Mouse (Mus musculus) forebrain, embryonic 16.5 days (tissue): Measurements from ENCODE around the gene Mecom. TPM values are rescaled to one million over a fixed set of nuclear protein-coding genes. Genes with fewer than 3 reads are reported as not detected.

Experiments used
- ATAC-seq: fragments of 200-750 bp; cut with Nextera tagmentation; 2 replicates; pipeline ENCODE4 v1.8.0; 2017; ENCODE audit warnings: mild to moderate bottlenecking, moderate library complexity
- H3K27ac ChIP-seq: fragments of 300-500 bp; sonication (generic); 2 replicates; pipeline ENCODE4 v1.5.1; 2014; ENCODE audit warnings: low read length, control low read depth
- H3K27me3 ChIP-seq: fragments of 300-500 bp; sonication (generic); replicated peaks from 2 replicates; pipeline ENCODE4 v1.6.1; 2014; ENCODE audit warnings: low read length; ENCODE audit not compliant: control insufficient read depth, insufficient read depth
- H3K36me3 ChIP-seq: fragments of 300-500 bp; sonication (generic); 2 replicates; pipeline ENCODE4 v1.6.1; 2014; ENCODE audit not compliant: control insufficient read depth, insufficient read depth
- H3K4me1 ChIP-seq: fragments of 300-500 bp; sonication (generic); replicated peaks from 2 replicates; pipeline ENCODE4 v1.6.1; 2014; ENCODE audit warnings: low read length; ENCODE audit not compliant: control insufficient read depth, insufficient read depth
- H3K4me2 ChIP-seq: fragments of 300-500 bp; sonication (generic); 2 replicates; pipeline ENCODE4 v1.6.1; 2014; ENCODE audit warnings: mild to moderate bottlenecking, low read length, control low read depth
- H3K4me3 ChIP-seq: fragments of 300-500 bp; sonication (generic); replicated peaks from 2 replicates; pipeline ENCODE4 v1.5.1; 2014; ENCODE audit warnings: mild to moderate bottlenecking, low read length, control low read depth
- H3K9ac ChIP-seq: fragments of 300-500 bp; sonication (generic); replicated peaks from 2 replicates; pipeline ENCODE4 v1.6.1; 2014; ENCODE audit warnings: low read depth, low read length, control low read depth
- H3K9me3 ChIP-seq: fragments of 300-500 bp; sonication (generic); 2 replicates; pipeline ENCODE4 v1.6.1; 2016; ENCODE audit warnings: low read length; ENCODE audit not compliant: control insufficient read depth
- WGBS: fragments of 180-500 bp; shearing (Covaris S2); extraction: QIAGEN DNeasy Blood & Tissue Kit; methylation state at CpG from one replicate; pipeline ENCODE4 v1.1.7; 2014; 5-methylcytosine and 5-hydroxymethylcytosine counted together
- polyA plus RNA-seq: library from polyadenylated mRNA; unstranded; fragments of >200 nt; fragmentation: Nextera tagmentation; extraction: Ambion mirVana; gene quantifications from 2 replicates; pipeline ENCODE4 v1.2.1, GENCODE M21; 2015

The Mecom gene
- polyA plus RNA-seq, 1 experiment from 2014 or later = 2.1 TPM

- Histone ChIP-seq H3K4me3 (no peak overlapping the region), H3K4me1 (no peaks in the 10 kb centered on the region), H3K9me3 (no peaks in the 10 kb centered on the region), H3K4me2 (no peak overlapping the region), H3K27ac (no peak overlapping the region), H3K9ac (no peak overlapping the region), H3K27me3 (no peaks in the 10 kb centered on the region), H3K36me3 (no peaks in the 10 kb centered on the region)
- no peak for ATAC-seq
- 91% methylated on average over 5 of the region's 5 CpGs for WGBS
Measured at GRCm38 (mm10) chr3:29950853-29951252, 597.0 kb downstream of the Mecom start.

GRCm38 (mm10) chr3:29903596-29904308, 644.1 kb downstream of the Mecom start:
- Histone ChIP-seq H3K27ac (no peak overlapping the region), H3K4me2 (no peak overlapping the region), H3K36me3 (no peaks in the 10 kb centered on the region), H3K4me3 (no peak overlapping the region), H3K27me3 (no peaks in the 10 kb centered on the region), H3K9me3 (no peaks in the 10 kb centered on the region), H3K4me1 (no peaks in the 10 kb centered on the region), H3K9ac (no peak overlapping the region)
- peak; percentile 78 for ATAC-seq
- WGBS = 63% methylated on average over 11 of the region's 11 CpGs

Other genes with a start within 250 kb of the Mecom start
- 0.20 and 0.38 TPM in 2 replicates for gene Actrt3, start 51.9 kb upstream of the Mecom start, polyA plus RNA-seq
- gene Mynn, start 54.1 kb upstream of the Mecom start, polyA plus RNA-seq = 39.9 and 41.8 TPM in 2 replicates
- gene Lrriq4, start 96.5 kb upstream of the Mecom start, polyA plus RNA-seq = not detected in 2 replicates
- 0.83 and 0.86 TPM in 2 replicates for gene Lrrc34, start 99.9 kb upstream of the Mecom start, polyA plus RNA-seq
- not detected in 2 replicates for gene Lrrc31, start 151.8 kb upstream of the Mecom start, polyA plus RNA-seq
- gene Samd7, start 198.3 kb upstream of the Mecom start, polyA plus RNA-seq = not detected in 2 replicates
- gene Sec62, start 244.9 kb upstream of the Mecom start, polyA plus RNA-seq = 65.3 and 73.4 TPM in 2 replicates